Mouse (Mus musculus): ENCODE results near the gene Aqp2. TPM values are rescaled to one million over a fixed set of nuclear protein-coding genes. Genes with fewer than 3 reads are reported as not detected.

Aqp2 gene
- polyA plus RNA-seq, 1 experiment from 2014 or later: 798 TPM

DNA sequence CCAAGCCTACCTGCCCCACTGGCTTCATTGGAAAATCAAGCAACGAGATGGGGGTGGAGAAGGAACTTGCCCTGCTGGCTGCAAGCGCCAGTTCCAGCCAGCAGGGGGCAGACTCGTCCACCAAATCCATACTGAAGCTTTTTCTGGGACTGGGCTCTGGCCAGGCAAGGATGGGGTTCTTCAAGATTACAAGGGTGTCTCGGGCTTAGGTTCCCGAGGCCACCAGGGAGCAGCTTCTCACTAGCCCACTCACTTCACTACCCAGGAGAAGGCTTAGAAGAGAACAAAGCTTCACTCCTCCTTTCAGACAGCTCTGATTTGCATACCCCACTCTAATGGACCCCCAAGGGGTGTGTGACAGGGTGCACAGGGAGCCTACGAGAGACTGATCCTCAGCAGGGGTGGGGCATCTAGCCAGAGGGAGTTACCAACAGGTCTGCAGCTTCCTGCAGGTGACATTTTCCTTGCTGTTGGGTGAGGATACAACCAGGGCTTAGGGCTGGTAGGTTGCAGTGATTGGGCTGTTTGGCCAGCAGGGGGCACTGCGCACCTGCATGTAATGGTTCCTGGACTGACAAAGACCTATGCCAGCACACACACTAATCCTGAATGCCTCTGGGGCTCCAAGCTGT, 17.3 kb downstream of the Aqp2 start:
- H3K9ac ChIP-seq (ENCODE audit: low read depth, low read length): no peak overlapping the region
- WGBS: 0% methylated on average over 7 of the region's 7 CpGs
- ATAC-seq (replicated peaks; ENCODE audit: low FRiP score, low read depth) (peak; percentile 77), DNase-seq (ENCODE audit: low spot score) (peak; percentile 87)
- H3K36me3 ChIP-seq (ENCODE audit: insufficient read depth, low read length): no peaks in the 10 kb centered on the region
- TF ChIP-seq CTCF (IDR thresholded peaks at IDR 0.05; ENCODE audit: low read depth): peak; percentile 86
- H3K27ac ChIP-seq: no peak overlapping the region
- H3K27me3 ChIP-seq (ENCODE audit: insufficient read depth, low read length): peaks cover 29% of the 10 kb centered on the region
- H3K4me1 ChIP-seq (replicated peaks; ENCODE audit: insufficient read depth, low read length): no peaks in the 10 kb centered on the region
- H3K4me3 ChIP-seq (replicated peaks; ENCODE audit: low read depth, low read length): no peak overlapping the region
- H3K4me2 ChIP-seq (ENCODE audit: low read length): no peak overlapping the region
- H3K9me3 ChIP-seq (replicated peaks; ENCODE audit: low read length): no peaks in the 10 kb centered on the region

DNA sequence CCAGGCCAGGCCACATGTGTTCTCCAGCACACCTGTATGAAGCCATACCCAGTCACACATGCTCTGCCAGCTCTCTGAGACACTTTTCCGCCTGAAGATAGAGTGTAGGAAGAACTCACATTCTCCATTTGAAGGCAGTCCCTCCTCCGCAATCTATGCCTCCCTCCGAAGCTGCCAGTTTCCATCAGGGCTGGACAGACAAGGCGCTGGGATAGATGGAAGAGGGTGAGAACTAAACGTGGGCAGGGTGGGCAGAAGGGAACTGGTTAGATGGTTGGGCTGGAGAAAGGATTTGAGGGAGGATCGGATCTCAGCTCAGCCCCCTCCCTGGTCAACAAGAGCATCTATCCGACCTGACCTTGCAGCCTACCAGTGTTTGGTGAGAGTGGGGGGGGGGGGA, 18.0 kb downstream of the Aqp2 start:
- ATAC-seq (replicated peaks; ENCODE audit: low FRiP score, low read depth) (no peak), DNase-seq (ENCODE audit: low spot score) (no peak)
- peaks cover 23% of the 10 kb centered on the region for H3K27me3 ChIP-seq (ENCODE audit: insufficient read depth, low read length)
- H3K9ac ChIP-seq (ENCODE audit: low read depth, low read length): no peak overlapping the region
- H3K27ac ChIP-seq: no peak overlapping the region
- no peak overlapping the region for H3K4me3 ChIP-seq (replicated peaks; ENCODE audit: low read depth, low read length)
- H3K36me3 ChIP-seq (ENCODE audit: insufficient read depth, low read length): no peaks in the 10 kb centered on the region
- H3K9me3 ChIP-seq (replicated peaks; ENCODE audit: low read length): no peaks in the 10 kb centered on the region
- TF ChIP-seq CTCF (IDR thresholded peaks at IDR 0.05; ENCODE audit: low read depth): no peak
- WGBS: 58% methylated on average over 6 of the region's 7 CpGs
- H3K4me2 ChIP-seq (ENCODE audit: low read length): no peak overlapping the region
- no peaks in the 10 kb centered on the region for H3K4me1 ChIP-seq (replicated peaks; ENCODE audit: insufficient read depth, low read length)

- Histone ChIP-seq H3K36me3 (ENCODE audit: insufficient read depth, low read length) (no peaks in the 10 kb centered on the region), H3K9me3 (replicated peaks; ENCODE audit: low read length) (no peaks in the 10 kb centered on the region), H3K27ac (no peak overlapping the region), H3K27me3 (ENCODE audit: insufficient read depth, low read length) (peaks cover 15% of the 10 kb centered on the region), H3K4me2 (ENCODE audit: low read length) (no peak overlapping the region), H3K9ac (ENCODE audit: low read depth, low read length) (no peak overlapping the region), H3K4me1 (replicated peaks; ENCODE audit: insufficient read depth, low read length) (no peaks in the 10 kb centered on the region), H3K4me3 (replicated peaks; ENCODE audit: low read depth, low read length) (no peak overlapping the region)
- DNase-seq (ENCODE audit: low spot score): no peak
- WGBS: 54% methylated on average over 8 of the region's 8 CpGs
- TF ChIP-seq CTCF (IDR thresholded peaks at IDR 0.05; ENCODE audit: low read depth): no peak
- ATAC-seq (replicated peaks; ENCODE audit: low FRiP score, low read depth): no peak
Measured at GRCm38 (mm10) chr15:99597596-99597995, 18.7 kb downstream of the Aqp2 start.

DNA sequence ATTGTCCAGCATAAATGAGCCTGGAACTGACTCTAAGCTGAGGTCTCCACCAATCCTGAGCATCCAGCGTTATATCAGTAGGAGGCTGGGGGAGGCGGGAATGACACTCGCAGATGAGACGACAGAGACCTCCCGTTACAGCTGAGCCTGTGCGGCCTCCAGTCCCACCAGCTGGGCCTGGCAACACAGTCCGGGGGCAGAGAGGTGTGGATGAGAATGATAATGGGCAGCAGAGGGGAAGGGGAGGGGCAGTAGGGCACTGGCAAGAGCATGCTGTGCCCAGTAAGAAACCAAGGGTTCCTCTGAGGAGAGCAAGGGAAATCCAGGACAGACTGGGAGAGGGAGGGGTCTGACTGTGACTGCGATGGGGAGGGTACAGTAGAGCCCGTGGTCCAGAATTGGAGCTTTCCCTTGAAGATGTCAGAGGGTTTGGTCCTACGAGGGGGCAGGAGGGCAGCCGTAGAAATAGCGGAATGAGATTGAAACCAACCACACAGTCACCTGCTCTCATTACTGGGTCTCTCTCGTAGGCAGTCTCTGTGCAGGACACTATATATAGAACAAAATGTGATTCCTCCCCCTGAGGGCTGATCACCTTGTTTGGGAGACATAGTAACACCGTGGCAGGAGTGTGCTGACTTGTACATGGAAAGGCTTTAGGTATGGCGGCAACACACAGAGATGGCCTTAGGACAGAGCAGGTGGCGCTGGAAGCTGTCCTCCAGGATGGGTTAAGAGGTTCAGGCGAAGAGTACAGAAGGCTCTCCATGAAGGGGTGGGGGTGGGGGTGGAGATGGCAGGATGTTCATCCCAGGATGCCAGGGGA, 20.6 kb downstream of the Aqp2 start:
- DNase-seq (ENCODE audit: low spot score) (no peak), ATAC-seq (replicated peaks; ENCODE audit: low FRiP score, low read depth) (no peak)
- no peak for TF ChIP-seq CTCF (IDR thresholded peaks at IDR 0.05; ENCODE audit: low read depth)
- H3K36me3 ChIP-seq (ENCODE audit: insufficient read depth, low read length): no peaks in the 10 kb centered on the region
- WGBS: 51% methylated on average over 17 of the region's 17 CpGs
- H3K27ac ChIP-seq: no peak overlapping the region
- H3K9ac ChIP-seq (ENCODE audit: low read depth, low read length): no peak overlapping the region
- H3K4me3 ChIP-seq (replicated peaks; ENCODE audit: low read depth, low read length): no peak overlapping the region
- no peak overlapping the region for H3K4me2 ChIP-seq (ENCODE audit: low read length)
- H3K4me1 ChIP-seq (replicated peaks; ENCODE audit: insufficient read depth, low read length): no peaks in the 10 kb centered on the region
- no peaks in the 10 kb centered on the region for H3K9me3 ChIP-seq (replicated peaks; ENCODE audit: low read length)
- H3K27me3 ChIP-seq (ENCODE audit: insufficient read depth, low read length): peaks cover 6% of the 10 kb centered on the region; the same call in 1 of the 2 replicates

DNA sequence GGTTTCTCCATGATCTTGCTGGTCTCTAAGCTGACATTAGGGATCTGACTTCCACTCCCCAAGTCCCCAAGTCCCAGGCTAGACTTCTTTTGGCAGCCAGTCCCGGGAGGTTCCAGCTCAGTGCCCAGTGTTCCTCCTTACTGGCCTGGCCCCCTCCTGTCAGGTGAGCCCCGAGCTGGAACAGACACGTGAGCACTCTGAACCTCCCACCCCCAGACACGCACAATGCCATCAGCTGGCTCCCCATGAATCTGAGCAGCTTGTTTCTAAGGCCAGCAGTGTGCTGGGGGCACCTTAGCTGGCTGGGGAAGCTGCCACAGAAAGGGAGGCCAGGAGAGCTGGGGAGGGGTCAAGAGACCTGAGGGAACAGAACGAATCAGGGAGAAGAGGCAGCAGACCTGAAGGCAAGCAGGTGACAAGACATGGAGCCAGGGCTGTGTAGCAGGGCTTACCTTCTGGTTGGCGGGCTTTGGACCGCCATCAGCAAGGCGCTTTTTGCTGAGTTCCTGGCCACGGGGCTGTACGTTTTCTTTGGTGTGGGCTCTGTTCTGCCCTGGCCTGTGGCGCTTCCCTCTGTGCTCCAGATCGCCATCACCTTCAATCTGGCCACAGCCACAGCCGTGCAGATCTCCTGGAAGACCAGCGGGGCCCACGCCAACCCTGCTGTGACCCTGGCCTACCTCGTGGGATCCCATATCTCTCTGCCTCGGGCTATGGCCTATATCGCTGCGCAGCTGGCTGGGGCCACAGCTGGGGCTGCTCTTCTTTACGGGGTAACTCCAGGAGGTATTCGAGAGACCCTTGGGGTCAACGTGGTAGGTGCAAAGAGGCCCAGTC, 22.3 kb downstream of the Aqp2 start, which contains the start of gene Aqp6:
TSS of gene Aqp6 (plus strand) at position 415 of the 837 bp plus-strand sequence.
- 50% methylated on average over 22 of the region's 22 CpGs for WGBS

GRCm38 (mm10) chr15:99601823-99602120, 22.9 kb downstream of the Aqp2 start:
- no peak overlapping the region for H3K9ac ChIP-seq (ENCODE audit: low read depth, low read length)
- H3K4me3 ChIP-seq (replicated peaks; ENCODE audit: low read depth, low read length): no peak overlapping the region
- no peaks in the 10 kb centered on the region for H3K27me3 ChIP-seq (ENCODE audit: insufficient read depth, low read length)
- H3K4me2 ChIP-seq (ENCODE audit: low read length): no peak overlapping the region
- no peaks in the 10 kb centered on the region for H3K36me3 ChIP-seq (ENCODE audit: insufficient read depth, low read length)
- WGBS: 38% methylated on average over 5 of the region's 5 CpGs
- no peak for TF ChIP-seq CTCF (IDR thresholded peaks at IDR 0.05; ENCODE audit: low read depth)
- H3K9me3 ChIP-seq (replicated peaks; ENCODE audit: low read length): no peaks in the 10 kb centered on the region
- DNase-seq (ENCODE audit: low spot score) (no peak), ATAC-seq (replicated peaks; ENCODE audit: low FRiP score, low read depth) (no peak)
- no peak overlapping the region for H3K27ac ChIP-seq
- H3K4me1 ChIP-seq (replicated peaks; ENCODE audit: insufficient read depth, low read length): no peaks in the 10 kb centered on the region

More for the DNA sequence above, 22.3 kb downstream of the Aqp2 start, which contains the start of gene Aqp6:
- H3K36me3 ChIP-seq (ENCODE audit: insufficient read depth, low read length): no peaks in the 10 kb centered on the region
- no peaks in the 10 kb centered on the region for H3K4me1 ChIP-seq (replicated peaks; ENCODE audit: insufficient read depth, low read length)
- H3K4me2 ChIP-seq (ENCODE audit: low read length): no peak within 1 kb of the TSS
- DNase-seq (ENCODE audit: low spot score) (no peak), ATAC-seq (replicated peaks; ENCODE audit: low FRiP score, low read depth) (no peak)
- no peak within 1 kb of the TSS for H3K9ac ChIP-seq (ENCODE audit: low read depth, low read length)
- H3K27me3 ChIP-seq (ENCODE audit: insufficient read depth, low read length): no peaks in the 10 kb centered on the region
- H3K4me3 ChIP-seq (replicated peaks; ENCODE audit: low read depth, low read length): no peak within 1 kb of the TSS
- TF ChIP-seq CTCF (IDR thresholded peaks at IDR 0.05; ENCODE audit: low read depth): no peak
- H3K9me3 ChIP-seq (replicated peaks; ENCODE audit: low read length): no peaks in the 10 kb centered on the region
- H3K27ac ChIP-seq: no peak within 1 kb of the TSS
